In the genomic region with DNA sequence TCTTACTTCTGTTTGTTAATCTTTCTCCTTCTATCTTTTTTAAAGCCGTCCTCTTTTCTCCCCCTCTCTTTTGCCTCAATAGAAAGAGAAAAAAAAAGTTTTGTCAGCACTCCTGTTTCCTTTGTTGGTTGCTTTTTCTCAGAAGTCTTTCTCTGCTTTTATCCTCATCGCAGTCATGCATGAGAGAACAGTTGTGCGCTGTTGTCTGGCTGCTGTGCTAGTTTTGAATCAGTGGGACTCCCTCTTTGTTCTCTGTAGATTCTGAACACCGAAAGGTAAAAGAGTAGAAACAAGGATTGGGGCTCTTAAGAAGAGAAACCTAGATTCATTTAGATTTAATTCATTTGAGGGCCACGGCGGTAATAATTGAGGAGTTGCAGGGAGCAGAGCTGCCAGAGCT, we compare ENCODE assay signal across 24 mouse cellular contexts.
A peak's percentile ranks its signal among the peaks of the same experiment; 100 is the strongest.
DNase-seq lines count a peak whose midpoint lies in the region; ATAC-seq and TF ChIP-seq lines count a peak whose summit lies in the region.
"Had no signal": no experiment of that assay in that cellular context is flagged by ENCODE, and none has a peak within 500 bp of the region (broad histone marks: within the 10 kb centered on the region; RNA-seq: fewer than 3 reads in every experiment).

No protein-coding gene starts in this region.

- ATAC-seq in forebrain, embryonic 12.5 days (ENCODE audit: low FRiP score), result peak; percentile 55; the same call in 1 of the 2 replicates
- no peak for ATAC-seq in forebrain, postnatal 0 days
- ATAC-seq in forebrain, embryonic 14.5 days, result no peak
- ATAC-seq in midbrain, embryonic 11.5 days (ENCODE audit: low FRiP score), result peak; percentile 72
- no peak for ATAC-seq in erythroid progenitor cell, adult 5-6 weeks (replicated peaks; ENCODE audit: low FRiP score, poor library complexity, severe bottlenecking)

- no peak for DNase-seq in forebrain, postnatal 0 days
- peak; percentile 11 for DNase-seq in embryo, embryonic 10 days (ENCODE audit: low spot score)
- DNase-seq in forebrain, embryonic 14.5 days (ENCODE audit: low spot score), result no peak
- DNase-seq in midbrain, embryonic 11.5 days (ENCODE audit: low spot score, missing footprints), result peak; percentile 88
- no peak for DNase-seq in heart, postnatal 36 days
- no peak for DNase-seq in frontal cortex, postnatal 25 days (ENCODE audit: low spot score in 2 of 2)
- DNase-seq: adrenal gland, postnatal 36 days; cerebellum, adult 18-20 months; heart, adult 11 months; heart, postnatal 14 days; kidney, adult 8-10 months; lung, adult 18-20 months; lung, postnatal 14 days; right cerebral cortex, adult 18-20 months; thymus, postnatal 14 days had no signal

- H3K36me3 ChIP-seq in forebrain, embryonic 12.5 days (replicated peaks), result no peaks in the 10 kb centered on the region
- no peaks in the 10 kb centered on the region for H3K36me3 ChIP-seq in forebrain, postnatal 0 days (ENCODE audit: insufficient read depth)
- H3K36me3 ChIP-seq in forebrain, embryonic 14.5 days (ENCODE audit: control insufficient read depth, insufficient read depth, low read length), result no peaks in the 10 kb centered on the region
- no peaks in the 10 kb centered on the region for H3K36me3 ChIP-seq in midbrain, embryonic 11.5 days (ENCODE audit: control insufficient read depth, insufficient read depth, low read length)
- H3K36me3 ChIP-seq: embryonic facial prominence, embryonic 15.5 days; heart, embryonic 12.5 days; limb, embryonic 10.5 days had no signal

- H3K9ac ChIP-seq in forebrain, embryonic 12.5 days, result no peak overlapping the region
- H3K9ac ChIP-seq in forebrain, postnatal 0 days, result no peak overlapping the region
- H3K9ac ChIP-seq in forebrain, embryonic 14.5 days (ENCODE audit: low read length), result no peak overlapping the region
- H3K9ac ChIP-seq in midbrain, embryonic 11.5 days (ENCODE audit: low read length), result no peak overlapping the region
- H3K9ac ChIP-seq: embryonic facial prominence, embryonic 15.5 days; heart, embryonic 12.5 days had no signal

- intact Hi-C loops in heart, postnatal 36 days (cut with DNase I), result no loop called here

- peak overlapping the region; percentile 42; the same call in 1 of the 2 replicates for H3K27ac ChIP-seq in forebrain, embryonic 12.5 days
- H3K27ac ChIP-seq in forebrain, postnatal 0 days (ENCODE audit: low read depth, low read length), result no peak overlapping the region
- H3K27ac ChIP-seq in forebrain, embryonic 14.5 days (ENCODE audit: low read depth, low read length), result no peak overlapping the region
- peak overlapping the region; percentile 45 for H3K27ac ChIP-seq in midbrain, embryonic 11.5 days (ENCODE audit: low read depth, low read length)
- H3K27ac ChIP-seq: embryonic facial prominence, embryonic 15.5 days; limb, embryonic 10.5 days had no signal

- H3K4me2 ChIP-seq in forebrain, embryonic 12.5 days, result peak overlapping the region; percentile 15; the same call in 1 of the 2 replicates
- H3K4me2 ChIP-seq in forebrain, postnatal 0 days (ENCODE audit: low read depth), result no peak overlapping the region
- H3K4me2 ChIP-seq in forebrain, embryonic 14.5 days (ENCODE audit: low read length), result 0 out of 2 replicates have a peak overlapping the region, but pooled peaks have one; percentile 12
- H3K4me2 ChIP-seq in midbrain, embryonic 11.5 days, result peak overlapping the region; percentile 31; the same call in 1 of the 2 replicates
- H3K4me2 ChIP-seq: embryonic facial prominence, embryonic 15.5 days; heart, embryonic 12.5 days; liver, embryonic 11.5 days had no signal

- H3K4me3 ChIP-seq in forebrain, embryonic 12.5 days (replicated peaks), result no peak overlapping the region
- no peak overlapping the region for H3K4me3 ChIP-seq in forebrain, postnatal 0 days (ENCODE audit: low read depth, low read length)
- H3K4me3 ChIP-seq in forebrain, embryonic 14.5 days (ENCODE audit: low read depth, low read length), result no peak overlapping the region
- H3K4me3 ChIP-seq in midbrain, embryonic 11.5 days (ENCODE audit: low read depth, low read length), result no peak overlapping the region
- H3K4me3 ChIP-seq: embryonic facial prominence, embryonic 15.5 days; heart, embryonic 12.5 days; limb, embryonic 10.5 days; megakaryocyte, embryonic 14.5 days; myocyte had no signal

- 30% methylated on average over 6 of the region's 6 CpGs for WGBS in forebrain, embryonic 12.5 days
- WGBS in forebrain, postnatal 0 days, result 38% methylated on average over 6 of the region's 6 CpGs
- WGBS in forebrain, embryonic 14.5 days, result 37% methylated on average over 6 of the region's 6 CpGs
- 27% methylated on average over 6 of the region's 6 CpGs for WGBS in midbrain, embryonic 11.5 days

- no peak for TF ChIP-seq CTCF in forebrain, postnatal 0 days (IDR thresholded peaks at IDR 0.05; ENCODE audit: low read depth)

- no peaks in the 10 kb centered on the region; the same call in 1 of the 2 replicates for H3K27me3 ChIP-seq in forebrain, embryonic 12.5 days
- no peaks in the 10 kb centered on the region for H3K27me3 ChIP-seq in forebrain, postnatal 0 days (ENCODE audit: insufficient read depth, low read length)
- H3K27me3 ChIP-seq in forebrain, embryonic 14.5 days (replicated peaks; ENCODE audit: control insufficient read depth, insufficient read depth, low read length), result no peaks in the 10 kb centered on the region
- H3K27me3 ChIP-seq in midbrain, embryonic 11.5 days (ENCODE audit: control insufficient read depth, insufficient read depth, low read length), result no peaks in the 10 kb centered on the region
- H3K27me3 ChIP-seq: CH12.LX; embryonic facial prominence, embryonic 15.5 days; heart, embryonic 12.5 days had no signal

- H3K4me1 ChIP-seq in forebrain, embryonic 12.5 days, result peaks cover 6% of the 10 kb centered on the region; the same call in 1 of the 2 replicates
- H3K4me1 ChIP-seq in forebrain, postnatal 0 days (ENCODE audit: insufficient read depth), result no peaks in the 10 kb centered on the region
- no peaks in the 10 kb centered on the region for H3K4me1 ChIP-seq in forebrain, embryonic 14.5 days (ENCODE audit: control insufficient read depth, insufficient read depth, low read length)
- H3K4me1 ChIP-seq in midbrain, embryonic 11.5 days (ENCODE audit: control insufficient read depth, insufficient read depth, low read length), result peaks cover 5% of the 10 kb centered on the region; the same call in 1 of the 2 replicates
- H3K4me1 ChIP-seq: embryonic facial prominence, embryonic 15.5 days; heart, embryonic 12.5 days; limb, embryonic 10.5 days; megakaryocyte, embryonic 14.5 days had no signal

- H3K9me3 ChIP-seq in forebrain, embryonic 12.5 days, result no peaks in the 10 kb centered on the region
- no peaks in the 10 kb centered on the region for H3K9me3 ChIP-seq in forebrain, postnatal 0 days (ENCODE audit: low read length)
- no peaks in the 10 kb centered on the region for H3K9me3 ChIP-seq in forebrain, embryonic 14.5 days (replicated peaks; ENCODE audit: control insufficient read depth, low read length)
- no peaks in the 10 kb centered on the region for H3K9me3 ChIP-seq in midbrain, embryonic 11.5 days (ENCODE audit: control insufficient read depth, low read length)
- H3K9me3 ChIP-seq: embryonic facial prominence, embryonic 15.5 days; heart, embryonic 12.5 days; limb, embryonic 10.5 days; megakaryocyte, embryonic 14.5 days had no signal

Comparison
In these comparisons a context has a peak if more than half of its experiments do, and no peak if none do; other contexts are left out.
1. ATAC-seq: peak in forebrain, embryonic 12.5 days (single experiment) and midbrain, embryonic 11.5 days (single experiment); none in forebrain, postnatal 0 days (single experiment), forebrain, embryonic 14.5 days (single experiment) and erythroid progenitor cell, adult 5-6 weeks (single experiment).
2. H3K27ac ChIP-seq: peak in forebrain, embryonic 12.5 days (single experiment) and midbrain, embryonic 11.5 days (single experiment); none in forebrain, postnatal 0 days (single experiment) and forebrain, embryonic 14.5 days (single experiment).
3. DNase-seq: peak in embryo, embryonic 10 days (single experiment) and midbrain, embryonic 11.5 days (single experiment); none in forebrain, postnatal 0 days (single experiment), forebrain, embryonic 14.5 days (single experiment), heart, postnatal 36 days (0 of 2) and frontal cortex, postnatal 25 days (0 of 2).